Mouse (Mus musculus) midbrain, embryonic 12.5 days (tissue): ENCODE measurements around the gene Prps1l3. TPM values are rescaled to one million over a fixed set of nuclear protein-coding genes. Genes with fewer than 3 reads are reported as not detected.
"Not testable (repeated sequence)": the region's sequence is repeated elsewhere in the genome, so short reads cannot be mapped to it uniquely, and the experiment has no call there.

Experiments
- ATAC-seq: fragments of 200-750 bp; cut with Nextera tagmentation; 2 replicates; pipeline ENCODE4 v1.8.0; 2017; ENCODE audit warnings: low read depth, moderate TSS enrichment, moderate library complexity; ENCODE audit not compliant: low FRiP score
- H3K27ac ChIP-seq: fragments of 300-500 bp; sonication (generic); replicated peaks from 2 replicates; pipeline ENCODE4 v1.5.1; 2016; ENCODE audit warnings: mild to moderate bottlenecking
- H3K27me3 ChIP-seq: fragments of 300-500 bp; sonication (generic); 2 replicates; pipeline ENCODE4 v1.6.1; 2016; ENCODE audit warnings: mild to moderate bottlenecking
- H3K36me3 ChIP-seq: fragments of 300-500 bp; sonication (generic); 2 replicates; pipeline ENCODE4 v1.6.1; 2016
- H3K4me1 ChIP-seq: fragments of 300-500 bp; sonication (generic); 2 replicates; pipeline ENCODE4 v1.6.1; 2016
- H3K4me2 ChIP-seq: fragments of 300-500 bp; sonication (generic); replicated peaks from 2 replicates; pipeline ENCODE4 v1.6.1; 2016; ENCODE audit warnings: mild to moderate bottlenecking, moderate library complexity
- H3K4me3 ChIP-seq: fragments of 300-500 bp; sonication (generic); 2 replicates; pipeline ENCODE4 v1.5.1; 2016; ENCODE audit warnings: mild to moderate bottlenecking
- H3K9ac ChIP-seq: fragments of 300-500 bp; sonication (generic); replicated peaks from 2 replicates; pipeline ENCODE4 v1.6.1; 2016; ENCODE audit warnings: mild to moderate bottlenecking, moderate library complexity
- H3K9me3 ChIP-seq: fragments of 300-500 bp; sonication (generic); 2 replicates; pipeline ENCODE4 v1.6.1; 2016; ENCODE audit warnings: mild to moderate bottlenecking
- WGBS: fragments of 180-500 bp; shearing (Covaris S2); methylation state at CpG from one replicate; pipeline ENCODE4 v1.1.7; 2016; 5-methylcytosine and 5-hydroxymethylcytosine counted together
- polyA plus RNA-seq: library from polyadenylated mRNA; unstranded; fragments of >200 nt; fragmentation: Nextera tagmentation; extraction: Ambion mirVana; gene quantifications from 2 replicates; pipeline ENCODE4 v1.2.1, GENCODE M21; 2016

Prps1l3 gene
- polyA plus RNA-seq, 1 experiment from 2014 or later = 58.0 TPM

- no peaks in the 10 kb centered on the region for H3K9me3 ChIP-seq
- H3K4me3 ChIP-seq = no peak overlapping the region
- H3K4me1 ChIP-seq = peaks cover 6% of the 10 kb centered on the region; the same call in 1 of the 2 replicates
- no peak overlapping the region for H3K27ac ChIP-seq
- H3K27me3 ChIP-seq = peaks cover 8% of the 10 kb centered on the region; the same call in 1 of the 2 replicates
- H3K4me2 ChIP-seq = no peak overlapping the region
- 92% methylated on average over 3 of the region's 3 CpGs for WGBS
- no peak overlapping the region for H3K9ac ChIP-seq
- no peaks in the 10 kb centered on the region for H3K36me3 ChIP-seq
- no peak for ATAC-seq
These were observed 28.3 kb upstream of the Prps1l3 start for GRCm38 (mm10) chr12:57201901-57202300.

GRCm38 (mm10) chr12:57204276-57204851 is 25.8 kb upstream of the Prps1l3 start:
- Histone ChIP-seq H3K9me3 (no peaks in the 10 kb centered on the region), H3K9ac (no peak overlapping the region), H3K4me2 (no peak overlapping the region), H3K4me3 (no peak overlapping the region), H3K27ac (no peak overlapping the region), H3K27me3 (no peaks in the 10 kb centered on the region), H3K36me3 (no peaks in the 10 kb centered on the region), H3K4me1 (no peaks in the 10 kb centered on the region)
- ATAC-seq = no peak
- WGBS = 79% methylated on average over 4 of the region's 4 CpGs

GRCm38 (mm10) chr12:57211353-57212311 is 18.6 kb upstream of the Prps1l3 start:
- ATAC-seq = peak; percentile 82
- no peaks in the 10 kb centered on the region for H3K27me3 ChIP-seq
- no peaks in the 10 kb centered on the region for H3K36me3 ChIP-seq
- peak overlapping the region; percentile 68 for H3K9ac ChIP-seq
- no peak overlapping the region; the same call in 1 of the 2 replicates for H3K27ac ChIP-seq
- peak overlapping the region; percentile 83 for H3K4me2 ChIP-seq
- H3K4me3 ChIP-seq = peak overlapping the region; percentile 53
- H3K4me1 ChIP-seq = 0 out of 2 replicates have a peak, but pooled peaks cover 2% of the 10 kb centered on the region
- WGBS = 9% methylated on average over 30 of the region's 30 CpGs
- H3K9me3 ChIP-seq = no peaks in the 10 kb centered on the region

GRCm38 (mm10) chr12:57212463-57212862 is 17.7 kb upstream of the Prps1l3 start:
- H3K4me3 ChIP-seq, H3K9ac ChIP-seq, H3K27ac ChIP-seq, H3K9me3 ChIP-seq, H3K27me3 ChIP-seq, H3K4me1 ChIP-seq, H3K4me2 ChIP-seq, H3K36me3 ChIP-seq: not testable (repeated sequence)
- WGBS = 73% methylated on average over 5 of the region's 5 CpGs
- ATAC-seq = peak; percentile 50

GRCm38 (mm10) chr12:57226411-57226810 is 3.8 kb upstream of the Prps1l3 start:
- no peak overlapping the region for H3K27ac ChIP-seq
- no peak overlapping the region for H3K4me3 ChIP-seq
- peaks cover 5% of the 10 kb centered on the region; the same call in 1 of the 2 replicates for H3K4me1 ChIP-seq
- no peak overlapping the region for H3K4me2 ChIP-seq
- H3K27me3 ChIP-seq = no peaks in the 10 kb centered on the region
- H3K36me3 ChIP-seq = no peaks in the 10 kb centered on the region
- no peak overlapping the region for H3K9ac ChIP-seq
- no peaks in the 10 kb centered on the region for H3K9me3 ChIP-seq
- 90% methylated on average over 9 of the region's 9 CpGs for WGBS
- no peak for ATAC-seq

- Histone ChIP-seq H3K9ac (no peak overlapping the region), H3K4me2 (no peak overlapping the region), H3K27ac (no peak overlapping the region), H3K27me3 (no peaks in the 10 kb centered on the region), H3K4me3 (no peak overlapping the region), H3K4me1 (peaks cover 7% of the 10 kb centered on the region; the same call in 1 of the 2 replicates), H3K36me3 (no peaks in the 10 kb centered on the region), H3K9me3 (no peaks in the 10 kb centered on the region)
- 86% methylated on average over 4 of the region's 8 CpGs for WGBS
- ATAC-seq = no peak
These were observed 2.4 kb upstream of the Prps1l3 start for GRCm38 (mm10) chr12:57227776-57228175.

- Histone ChIP-seq H3K4me3 (peak overlapping the region; percentile 78), H3K4me1 (peaks cover 7% of the 10 kb centered on the region; the same call in 1 of the 2 replicates), H3K9me3 (no peaks in the 10 kb centered on the region), H3K9ac (peak overlapping the region; percentile 82; the same call in 1 of the 2 replicates), H3K4me2 (peak overlapping the region; percentile 69), H3K27ac (peak overlapping the region; percentile 85), H3K27me3 (no peaks in the 10 kb centered on the region), H3K36me3 (no peaks in the 10 kb centered on the region)
- ATAC-seq = peak; percentile 1; the same call in 1 of the 2 replicates
- WGBS = 39% methylated on average over 4 of the region's 4 CpGs
These were observed 509 bp upstream of the Prps1l3 start for GRCm38 (mm10) chr12:57229703-57230102.

- no peak for ATAC-seq
- Histone ChIP-seq H3K27ac (0 out of 2 replicates have a peak overlapping the region, but pooled peaks have one; percentile 85), H3K4me2 (peak overlapping the region; percentile 69), H3K9ac (peak overlapping the region; percentile 82), H3K4me3 (peak overlapping the region; percentile 78), H3K9me3 (no peaks in the 10 kb centered on the region), H3K36me3 (no peaks in the 10 kb centered on the region), H3K4me1 (peaks cover 7% of the 10 kb centered on the region; the same call in 1 of the 2 replicates), H3K27me3 (no peaks in the 10 kb centered on the region)
- 73% methylated on average over 14 of the region's 14 CpGs for WGBS
These were observed 1.1 kb downstream of the Prps1l3 start for GRCm38 (mm10) chr12:57231085-57231875.

- Histone ChIP-seq H3K4me1 (peaks cover 7% of the 10 kb centered on the region; the same call in 1 of the 2 replicates), H3K9me3 (no peaks in the 10 kb centered on the region), H3K36me3 (peaks cover 3% of the 10 kb centered on the region), H3K9ac (no peak overlapping the region), H3K27ac (no peak overlapping the region), H3K4me3 (no peak overlapping the region), H3K27me3 (no peaks in the 10 kb centered on the region), H3K4me2 (no peak overlapping the region)
- ATAC-seq = no peak
- 85% methylated on average over 5 of the region's 5 CpGs for WGBS
These were observed 3.2 kb downstream of the Prps1l3 start for GRCm38 (mm10) chr12:57233386-57233785.

- no peaks in the 10 kb centered on the region for H3K9me3 ChIP-seq
- WGBS = 92% methylated on average over 5 of the region's 5 CpGs
- H3K36me3 ChIP-seq = peaks cover 19% of the 10 kb centered on the region
- H3K27ac ChIP-seq = no peak overlapping the region
- no peak overlapping the region for H3K4me3 ChIP-seq
- H3K4me2 ChIP-seq = no peak overlapping the region
- no peak for ATAC-seq
- no peaks in the 10 kb centered on the region for H3K27me3 ChIP-seq
- H3K9ac ChIP-seq = no peak overlapping the region
- H3K4me1 ChIP-seq = no peaks in the 10 kb centered on the region
These were observed 13.7 kb downstream of the Prps1l3 start for GRCm38 (mm10) chr12:57243671-57244495.

GRCm38 (mm10) chr12:57258572-57258971 is 28.4 kb downstream of the Prps1l3 start:
- Histone ChIP-seq H3K9me3 (no peaks in the 10 kb centered on the region), H3K4me1 (no peaks in the 10 kb centered on the region), H3K27me3 (no peaks in the 10 kb centered on the region), H3K9ac (no peak overlapping the region), H3K4me2 (no peak overlapping the region), H3K4me3 (no peak overlapping the region), H3K27ac (no peak overlapping the region), H3K36me3 (no peaks in the 10 kb centered on the region)
- 65% methylated on average over 2 of the region's 2 CpGs for WGBS
- no peak for ATAC-seq
